Mouse (Mus musculus) spleen, adult 18-20 months (tissue): ENCODE data around the gene Rnf185.

Experiments
- DNase-seq, 2 experiments: peaks; one replicate each; pipeline ENCODE4 v3.0.0; 2022; ENCODE audit warnings: mixed read lengths in 2 of 2

The Rnf185 gene

GRCm38 (mm10) chr11:3452167-3452639, at the start of gene Rnf185:
Gene Rnf185, minus strand, starts transcription at chr11:3452363.
- DNase-seq: peak; percentile 82 to 84

GRCm38 (mm10) chr11:3497296-3497695, 45.1 kb upstream of the Rnf185 start:
- DNase-seq: no peak

DNA sequence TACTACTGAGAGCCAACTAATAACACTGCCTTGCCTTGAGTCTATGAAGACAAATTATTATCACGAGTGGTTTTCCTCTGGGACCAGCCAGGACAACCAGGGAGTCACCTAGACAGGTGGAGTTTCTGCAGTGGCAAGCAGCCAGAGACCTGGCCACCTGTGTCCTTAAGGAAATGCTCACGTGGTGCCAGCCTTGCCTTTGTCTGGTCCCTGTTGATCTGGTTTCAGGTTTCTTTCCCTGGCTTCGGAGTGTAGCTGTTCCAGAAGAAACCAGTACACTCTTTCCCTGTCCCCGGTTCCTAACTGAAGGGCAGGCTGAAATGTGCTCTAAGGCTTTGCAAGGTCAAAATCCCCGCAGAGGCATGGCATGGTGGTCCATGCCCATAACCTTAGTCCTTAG, 44.6 kb upstream of the Rnf185 start:
- no peak for DNase-seq

DNA sequence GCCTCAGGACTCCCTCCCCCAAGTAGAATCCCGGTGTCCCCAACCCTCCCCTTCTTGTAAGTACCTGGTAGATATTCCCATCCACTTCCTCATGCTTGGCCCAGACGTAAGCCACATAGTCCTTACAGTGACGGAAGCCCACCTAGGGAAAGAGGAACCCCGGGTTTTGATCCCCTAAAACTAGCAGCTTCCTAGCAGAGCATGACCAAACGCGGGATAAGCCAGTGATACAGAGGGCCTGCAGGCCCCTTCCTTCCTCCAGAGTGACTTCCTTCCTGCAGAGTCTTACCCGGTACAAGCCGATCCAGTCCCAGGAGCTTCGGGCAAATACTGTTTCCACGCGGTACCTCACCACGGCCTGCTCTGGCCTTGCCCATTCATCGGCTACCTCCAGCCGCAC, 43.3 kb upstream of the Rnf185 start:
- no peak for DNase-seq

DNA sequence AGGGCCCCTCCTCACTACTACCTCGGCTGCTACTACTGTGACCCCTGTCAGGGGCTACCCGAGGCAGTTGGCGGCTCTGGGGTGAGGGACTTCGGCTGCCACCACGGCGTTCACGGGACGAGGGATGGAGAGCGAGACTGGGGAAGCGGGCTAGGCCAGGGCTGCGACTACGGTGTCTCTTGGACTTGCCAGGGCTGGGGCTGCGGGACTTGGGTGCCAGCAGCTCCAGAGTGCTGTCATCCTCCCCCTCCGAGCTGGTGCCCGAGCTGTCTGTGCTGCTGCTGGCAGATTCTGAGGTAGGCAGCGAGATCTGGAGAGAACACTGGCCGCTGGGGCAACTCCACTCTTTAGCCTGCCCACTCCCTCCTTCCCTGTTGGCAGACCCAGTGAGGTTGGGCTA, 42.7 kb upstream of the Rnf185 start:
- no peak for DNase-seq

DNA sequence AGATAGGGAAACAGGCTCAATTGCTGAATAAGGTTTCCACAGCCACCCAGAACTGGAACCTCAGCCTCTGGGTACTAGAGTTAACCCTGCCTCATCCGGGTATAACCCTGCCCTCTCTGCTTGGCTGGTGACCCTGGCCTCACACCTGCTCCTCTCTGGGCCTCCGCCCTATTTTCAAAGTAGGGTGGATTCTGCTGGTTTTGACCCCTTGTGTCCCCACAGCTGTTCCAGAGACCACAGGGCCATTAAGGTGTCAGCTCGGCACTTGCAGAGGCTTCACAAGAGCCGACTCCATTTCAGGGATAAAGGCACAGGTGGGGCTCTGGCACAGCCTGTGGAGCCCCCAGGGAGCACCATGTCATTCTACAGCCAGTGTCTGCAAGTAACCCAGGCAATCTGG, 40.6 kb upstream of the Rnf185 start:
- DNase-seq: no peak

DNA sequence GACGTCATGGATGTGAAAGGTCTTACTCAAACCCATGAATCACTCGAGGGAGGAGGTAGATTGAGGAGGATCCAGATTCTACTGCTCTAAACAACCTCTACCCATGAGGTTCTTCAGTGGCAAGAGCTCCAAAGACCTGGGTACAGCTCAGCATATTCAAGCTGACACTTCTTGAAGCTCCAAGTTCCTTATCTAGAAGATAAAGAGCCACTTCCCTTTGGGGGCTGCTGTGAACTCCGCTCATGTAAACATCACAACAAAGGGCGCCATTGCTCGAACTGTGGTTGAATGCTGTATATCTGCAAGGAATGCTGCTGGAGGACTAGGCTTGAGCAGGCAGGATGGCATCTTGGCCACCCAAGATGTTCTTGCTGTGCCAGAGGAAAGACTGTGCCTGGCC, 36.9 kb upstream of the Rnf185 start:
- DNase-seq: no peak

GRCm38 (mm10) chr11:3487952-3488570, 35.9 kb upstream of the Rnf185 start, which contains the start of gene Pla2g3:
Gene Pla2g3, plus strand, starts transcription at chr11:3488284.
- DNase-seq: no peak

- no peak for DNase-seq
Measured at GRCm38 (mm10) chr11:3486349-3486748, 34.2 kb upstream of the Rnf185 start.

GRCm38 (mm10) chr11:3483980-3484642, 31.9 kb upstream of the Rnf185 start:
- DNase-seq: no peak

- DNase-seq: no peak
Measured at GRCm38 (mm10) chr11:3475489-3475888, 23.3 kb upstream of the Rnf185 start.

- DNase-seq: no peak
Measured at GRCm38 (mm10) chr11:3474480-3475115, 22.4 kb upstream of the Rnf185 start.

DNA sequence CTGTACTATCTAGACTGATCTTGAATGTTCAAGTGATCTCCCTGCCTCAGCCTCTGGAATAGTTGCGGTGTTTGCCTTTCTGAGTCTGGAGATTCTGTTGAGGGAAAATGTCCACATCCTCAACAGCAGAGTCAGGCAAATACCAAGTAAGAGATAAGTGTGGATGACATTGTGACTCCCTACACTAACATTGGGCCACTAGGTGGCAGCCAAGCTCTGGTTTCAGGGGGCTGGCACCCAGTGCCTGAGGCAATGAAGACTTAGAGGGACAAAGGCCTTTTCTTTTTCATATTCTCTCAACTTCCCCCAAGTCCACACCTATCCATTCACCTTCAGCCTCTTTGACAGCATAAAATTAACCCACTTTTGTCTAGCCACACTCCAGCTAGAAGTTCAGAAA, 20.3 kb upstream of the Rnf185 start:
- peak; percentile 47 to 83 for DNase-seq

- DNase-seq: no peak
Measured at GRCm38 (mm10) chr11:3471448-3471850, 19.3 kb upstream of the Rnf185 start.

- DNase-seq: no peak
Measured at GRCm38 (mm10) chr11:3462846-3463245, 10.7 kb upstream of the Rnf185 start.

GRCm38 (mm10) chr11:3459105-3459468, 6.9 kb upstream of the Rnf185 start:
- DNase-seq: no peak

GRCm38 (mm10) chr11:3458428-3459104, 6.4 kb upstream of the Rnf185 start:
- DNase-seq: no peak

DNA sequence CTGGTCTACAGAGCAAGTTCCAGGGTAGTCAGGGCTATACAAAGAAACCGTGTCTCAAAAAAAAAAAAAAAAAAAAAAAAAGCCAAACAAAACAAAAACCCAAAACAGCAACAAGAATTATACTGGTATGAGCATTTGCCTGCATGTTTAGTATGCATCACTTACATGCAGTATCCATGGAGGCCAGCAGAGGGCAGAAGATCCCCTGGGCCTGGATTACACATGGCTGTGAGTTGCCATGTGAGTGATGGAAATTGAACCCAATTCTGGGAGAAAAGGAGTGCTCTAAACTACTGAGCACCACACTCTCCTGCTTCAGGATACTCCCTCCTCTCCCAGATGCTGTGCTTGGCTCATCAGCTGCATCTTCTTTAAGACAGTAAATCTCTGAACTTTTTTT, 4.2 kb upstream of the Rnf185 start:
- DNase-seq: peak; percentile 39 to 71

- no peak for DNase-seq
Measured at GRCm38 (mm10) chr11:3454506-3454905, 2.3 kb upstream of the Rnf185 start.

DNA sequence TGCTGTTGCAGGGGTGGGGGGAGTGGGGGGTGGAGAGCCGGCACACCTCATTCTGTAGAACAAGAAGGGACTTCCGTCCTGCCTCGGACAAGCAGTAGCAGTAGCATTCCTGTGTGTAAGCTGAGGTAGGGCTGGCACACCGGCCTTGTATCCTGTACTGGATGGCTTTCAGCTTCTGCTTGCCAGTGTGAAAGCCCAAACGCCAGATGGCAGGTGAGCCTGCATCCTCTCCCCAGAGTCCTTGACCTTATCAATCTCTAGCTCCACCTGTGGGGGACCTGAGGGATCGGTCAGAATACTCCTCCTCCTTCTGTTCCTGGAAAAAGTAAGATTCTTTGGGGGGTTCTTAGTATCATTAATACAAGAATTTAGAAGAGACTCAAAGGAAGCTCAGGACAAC, 1.3 kb upstream of the Rnf185 start:
- DNase-seq: no peak

DNA sequence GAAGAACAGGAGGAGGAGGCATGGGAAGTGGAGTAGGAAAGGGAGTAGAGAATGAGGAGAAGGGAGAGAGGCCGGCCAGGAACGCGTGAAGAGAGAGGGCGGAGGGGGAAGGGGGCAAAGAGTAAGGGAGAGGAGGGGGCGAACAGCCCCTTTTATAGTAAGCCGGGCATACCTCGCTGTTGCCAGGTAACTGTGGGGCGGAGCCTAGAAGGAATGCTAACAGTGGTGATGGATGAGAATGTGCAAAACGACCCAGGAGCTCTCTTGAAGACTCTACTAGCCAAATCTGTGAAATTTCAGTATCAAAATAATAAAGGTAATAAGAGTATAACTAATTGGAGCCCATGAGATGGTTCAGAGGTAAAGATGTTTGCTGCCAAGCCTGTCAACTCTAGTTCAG, 606 bp upstream of the Rnf185 start:
- DNase-seq: no peak

DNA sequence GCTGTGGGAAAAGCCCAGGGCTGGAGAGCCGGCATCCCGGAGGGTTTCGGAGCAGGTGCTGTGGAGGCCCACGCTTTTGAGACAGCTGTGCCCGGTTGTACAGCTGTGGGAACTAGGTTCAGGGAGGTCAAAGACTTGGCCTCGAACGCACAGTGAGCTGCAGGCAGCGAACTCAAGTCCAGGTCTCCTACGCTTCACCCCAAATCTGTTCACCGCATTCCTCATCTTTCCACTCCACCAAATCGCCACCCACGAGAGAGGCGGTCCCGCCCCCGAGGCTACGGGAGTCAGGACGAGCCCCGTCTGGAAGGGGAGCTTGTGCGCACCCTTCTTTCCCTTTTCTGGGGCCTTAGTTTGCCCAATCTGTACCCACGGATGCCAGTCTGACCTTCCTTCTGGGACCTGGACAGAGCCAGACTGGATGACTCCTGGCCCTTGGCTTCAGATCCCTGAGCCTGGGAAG, 431 bp downstream of the Rnf185 start:
- no peak for DNase-seq

- no peak for DNase-seq
Measured at GRCm38 (mm10) chr11:3444875-3445274, 7.3 kb downstream of the Rnf185 start.

GRCm38 (mm10) chr11:3443091-3443490, 9.1 kb downstream of the Rnf185 start:
- DNase-seq: no peak
